Mouse (Mus musculus) v-Abl transformed pro-B cells (cell line): Measurements from ENCODE around the gene Galnt18.

ENCODE experiments used
- in situ Hi-C, 2 experiments: fragments of 400-800 bp; cut with MboI; formaldehyde crosslinking; loops; one replicate each; pipeline ENCODE4 v1.15.1; 2025; ENCODE audit not compliant: unreplicated experiment in 2 of 2

The Galnt18 gene

GRCm38 (mm10) chr7:111580547-111580946 lies 199.2 kb downstream of the Galnt18 start:
- in situ Hi-C loops, result no loop called here

DNA sequence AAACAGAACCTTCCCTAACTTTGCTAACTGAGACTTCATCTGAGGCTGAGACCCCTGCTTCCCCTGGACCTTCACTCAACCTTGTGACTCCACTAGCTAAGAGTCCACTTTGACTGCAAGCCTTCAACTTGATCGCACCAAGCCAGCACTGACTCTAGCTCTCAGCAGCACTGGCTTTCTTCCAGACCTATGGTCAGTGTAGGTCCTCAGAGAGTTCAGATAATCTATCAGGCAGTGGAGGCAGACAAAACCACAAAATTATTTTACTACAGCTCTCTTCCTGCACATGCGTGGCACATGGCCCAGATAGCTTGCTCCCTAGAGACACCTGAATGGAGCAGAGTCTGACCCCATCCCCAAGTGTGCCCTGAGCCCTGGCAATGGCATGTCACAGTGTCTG lies 204.7 kb downstream of the Galnt18 start:
- in situ Hi-C loops, result no loop called here

DNA sequence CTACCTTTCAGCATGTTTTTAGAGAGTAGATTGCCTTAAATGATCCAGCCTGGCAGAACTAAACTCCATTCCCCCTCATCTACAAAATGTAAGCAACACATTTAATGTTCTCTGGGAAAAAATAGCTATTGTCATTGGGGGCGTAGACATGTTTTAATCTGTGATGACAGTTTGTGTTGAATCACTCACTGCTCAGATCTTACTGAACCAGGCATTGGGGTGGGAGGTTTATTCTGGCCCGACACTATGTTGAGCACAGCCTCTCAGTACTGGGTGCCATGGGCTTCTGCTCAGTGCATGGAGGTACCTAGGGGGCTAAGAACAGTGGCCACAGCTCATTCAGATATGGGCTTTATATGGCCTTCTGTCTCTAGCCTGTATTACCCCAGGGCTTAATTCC lies 207.4 kb downstream of the Galnt18 start:
- in situ Hi-C loops, result no loop called here

DNA sequence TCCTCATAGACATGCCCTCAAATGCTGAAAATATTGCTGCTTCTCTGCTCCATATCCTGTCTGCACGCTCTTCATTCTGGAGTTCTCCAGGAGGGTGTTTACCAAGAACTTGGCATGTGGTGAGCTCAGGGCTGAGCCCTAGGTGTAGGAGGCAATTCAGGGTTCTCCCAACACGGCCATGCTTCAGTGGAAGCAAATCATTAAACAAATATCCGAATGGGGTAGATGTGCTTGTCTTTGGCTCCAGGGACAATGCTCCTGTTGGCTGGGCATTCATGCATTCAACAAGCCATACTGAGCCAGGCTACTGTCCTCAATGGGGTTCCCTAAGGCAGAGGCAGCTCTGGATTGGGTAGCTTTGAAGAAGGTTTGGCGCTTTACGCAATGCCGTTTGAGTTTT lies 212.9 kb downstream of the Galnt18 start:
- in situ Hi-C loops, result no loop called here

DNA sequence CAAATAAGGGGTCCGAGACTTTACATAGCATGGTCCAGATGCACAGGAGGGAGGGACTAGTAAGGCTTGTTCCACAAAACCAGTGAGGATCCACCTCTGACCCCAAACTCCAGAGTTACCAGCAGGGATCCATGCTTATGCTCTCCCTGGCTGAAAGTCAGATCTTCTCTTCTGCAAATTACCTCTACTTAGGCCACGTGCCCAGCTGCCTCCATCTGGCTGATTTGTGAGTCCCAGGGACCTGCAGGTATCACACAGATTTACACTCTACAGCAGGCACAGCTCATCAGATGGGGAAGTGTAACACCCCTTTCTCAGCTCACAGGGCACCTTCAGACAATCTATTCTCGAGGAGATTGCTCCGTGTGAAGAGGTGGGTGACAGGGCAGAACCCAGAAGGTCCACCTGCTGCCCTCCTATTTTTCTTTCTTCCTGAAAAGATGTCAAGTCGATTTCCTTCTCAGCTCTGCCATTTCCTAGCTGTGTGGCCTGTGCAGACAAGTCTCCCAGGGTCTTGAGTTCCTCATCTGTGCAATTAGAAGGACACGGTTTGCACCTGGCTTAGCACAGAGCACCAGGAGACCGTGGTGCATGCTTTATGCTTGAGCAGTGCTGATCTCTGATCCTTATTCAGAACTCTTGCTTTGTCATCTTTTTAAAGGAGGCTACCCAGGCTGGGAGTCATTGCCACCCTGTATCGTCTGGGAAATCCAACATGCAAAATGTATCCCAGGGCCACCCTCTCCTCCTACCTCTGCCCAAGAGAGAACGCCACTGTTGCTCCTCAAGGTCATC lies 216.3 kb downstream of the Galnt18 start:
- in situ Hi-C loops, result no loop called here

DNA sequence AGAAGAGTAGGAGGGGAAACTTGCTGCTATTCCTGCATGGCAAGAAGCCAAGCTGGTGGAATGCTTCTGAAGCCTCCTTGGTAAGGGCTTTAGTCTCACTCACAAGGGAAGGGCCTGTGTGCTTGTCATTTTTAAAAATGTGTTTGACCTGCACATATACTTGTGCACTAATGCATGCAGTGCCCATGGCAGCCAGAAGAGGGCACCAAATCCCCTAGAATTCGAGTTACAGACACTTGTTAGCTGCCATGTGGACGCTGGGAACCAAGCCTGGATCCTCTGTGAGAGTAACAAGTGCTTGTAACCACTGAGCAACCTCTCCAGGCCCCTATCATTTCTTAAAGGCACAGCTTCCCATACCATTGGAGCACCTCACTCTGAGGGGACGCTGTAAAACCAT lies 219.7 kb downstream of the Galnt18 start:
- in situ Hi-C loops, result no loop called here

DNA sequence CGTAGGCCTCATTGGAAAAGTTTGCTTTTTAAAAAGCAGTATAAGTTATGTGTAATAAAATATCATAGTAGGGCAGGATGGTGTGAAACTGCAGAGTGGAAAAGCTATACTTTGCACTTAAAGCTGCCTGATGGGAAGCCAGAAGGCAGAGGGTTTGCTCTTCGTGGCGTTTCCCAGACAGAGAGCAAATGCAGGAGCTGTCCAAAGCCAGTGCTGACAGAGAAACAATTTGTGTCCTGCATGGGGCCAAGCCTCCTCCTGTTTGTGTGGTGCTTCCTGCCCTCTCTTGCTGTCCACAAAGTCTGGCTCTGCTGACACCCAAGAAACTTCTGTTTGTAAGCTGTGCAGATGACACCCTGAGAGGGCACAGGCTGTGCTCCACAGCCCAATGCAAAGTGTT lies 220.8 kb downstream of the Galnt18 start:
- in situ Hi-C loops, result no loop called here

- in situ Hi-C loops, result no loop called here
Observed at GRCm38 (mm10) chr7:111550987-111551386, 228.8 kb downstream of the Galnt18 start.

DNA sequence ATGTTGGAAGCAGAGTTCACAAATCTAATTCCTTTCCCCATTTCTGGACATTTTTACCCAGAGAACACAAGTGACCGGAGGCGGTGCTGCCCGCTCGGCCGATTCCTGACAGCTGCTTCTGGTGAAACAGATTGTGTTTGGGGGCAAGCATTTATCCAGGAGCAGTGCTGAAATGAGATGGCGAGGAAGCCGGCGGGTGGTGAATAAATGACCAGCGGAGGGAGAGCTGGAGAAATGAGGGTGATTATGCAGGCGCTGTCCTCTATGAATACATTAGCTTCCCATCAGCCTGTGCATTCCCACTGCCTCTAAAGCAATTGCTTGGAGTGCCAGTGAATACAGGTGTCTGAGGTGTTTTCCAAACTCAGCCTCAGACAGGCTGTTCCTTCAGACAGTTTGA lies 232.7 kb downstream of the Galnt18 start:
- in situ Hi-C loops, result no loop called here

DNA sequence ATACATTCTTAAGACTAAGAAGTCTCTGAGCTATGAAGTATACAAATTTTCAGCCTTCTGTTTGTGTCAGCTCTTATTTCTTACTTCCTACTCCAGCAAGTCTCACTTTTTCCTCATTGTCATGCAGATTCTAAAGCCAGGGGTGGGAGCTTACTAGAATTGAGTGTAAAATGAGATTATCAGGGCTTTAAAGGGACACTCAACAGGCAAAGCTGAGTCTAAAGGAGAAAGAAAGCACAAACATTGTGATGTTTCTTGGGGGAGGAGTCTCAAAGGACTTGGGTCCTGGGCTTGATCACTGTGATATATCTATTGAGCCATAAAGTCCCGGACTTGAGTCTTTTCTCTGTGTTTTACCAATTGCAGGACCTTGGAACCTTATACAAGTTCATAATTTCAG lies 234.2 kb downstream of the Galnt18 start:
- in situ Hi-C loops, result no loop called here

- in situ Hi-C loops, result no loop called here
Observed at GRCm38 (mm10) chr7:111537946-111538345, 241.8 kb downstream of the Galnt18 start.

DNA sequence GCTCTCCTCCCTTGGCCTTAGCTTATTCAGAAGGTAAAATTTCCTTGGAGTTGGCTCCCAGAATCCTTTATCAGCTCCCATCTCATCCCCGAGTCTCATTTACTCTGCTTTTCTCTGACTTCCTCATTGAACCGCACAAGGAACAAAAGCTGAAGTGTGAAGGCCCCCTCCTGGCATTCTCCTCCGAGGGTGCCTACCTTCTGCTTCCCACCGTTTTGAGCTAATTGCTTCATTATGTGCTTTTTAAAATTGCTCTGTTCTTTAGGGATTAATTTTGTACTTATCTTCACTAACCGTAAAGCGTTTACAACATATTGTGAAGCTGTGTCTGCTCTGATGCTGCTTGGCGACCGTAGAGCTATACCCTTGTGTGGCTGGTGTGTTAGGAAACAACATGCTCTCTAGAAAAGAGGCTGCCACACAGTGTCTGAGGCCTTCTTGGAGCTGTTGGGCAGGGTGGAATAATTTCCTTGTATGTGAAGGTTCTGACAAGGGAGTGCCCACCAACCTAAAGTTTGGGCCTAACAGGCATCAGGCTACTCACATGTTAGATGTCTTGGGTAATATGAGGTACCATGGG lies 244.9 kb downstream of the Galnt18 start:
- in situ Hi-C loops, result no loop called here

- in situ Hi-C loops, result no loop called here
Observed at GRCm38 (mm10) chr7:111528961-111529643, 250.7 kb downstream of the Galnt18 start.

DNA sequence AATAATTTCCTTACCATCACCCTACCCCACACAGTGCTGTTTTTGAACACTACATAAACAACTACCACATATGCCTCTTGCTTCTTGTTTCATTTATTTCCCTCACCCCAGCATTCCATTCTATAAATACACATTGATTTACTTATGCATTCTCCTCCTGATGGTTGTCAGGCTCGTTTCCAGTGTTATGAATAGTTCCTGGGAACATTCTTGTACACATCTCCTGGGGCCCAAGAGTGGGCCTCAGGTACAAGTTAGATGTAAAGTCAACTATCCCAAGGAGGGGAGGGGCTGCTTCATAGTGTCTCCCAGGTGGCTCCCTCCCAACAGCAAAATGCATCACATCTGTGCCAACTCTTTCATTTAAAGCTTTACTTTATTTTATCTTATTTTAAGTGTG lies 251.3 kb downstream of the Galnt18 start:
- in situ Hi-C loops, result no loop called here

GRCm38 (mm10) chr7:111520881-111521280 lies 258.9 kb downstream of the Galnt18 start:
- in situ Hi-C loops, result no loop called here

- in situ Hi-C loops, result no loop called here
Observed at GRCm38 (mm10) chr7:111518581-111519242, 261.1 kb downstream of the Galnt18 start.

- in situ Hi-C loops, result no loop called here
Observed at GRCm38 (mm10) chr7:111516882-111517281, 262.9 kb downstream of the Galnt18 start.

DNA sequence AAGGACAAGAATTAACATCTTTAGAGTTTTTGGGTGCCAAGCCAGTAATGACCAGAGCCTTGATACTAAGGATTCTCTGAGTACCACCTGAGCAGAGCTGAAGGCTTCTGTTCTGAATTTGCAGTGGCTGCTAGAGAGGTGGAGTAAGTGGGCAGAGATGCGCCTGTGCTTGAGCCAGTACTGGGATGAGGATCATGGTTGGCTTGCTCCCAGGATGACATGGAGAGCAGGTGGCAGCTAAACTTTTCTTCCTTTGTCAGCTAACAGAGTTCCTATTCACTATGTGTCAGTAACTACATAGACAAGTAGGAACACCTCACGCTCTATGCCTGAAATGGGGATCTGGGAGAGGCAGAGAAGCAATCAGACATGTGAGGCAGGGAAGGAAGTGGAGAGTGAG lies 264.3 kb downstream of the Galnt18 start:
- in situ Hi-C loops, result no loop called here

DNA sequence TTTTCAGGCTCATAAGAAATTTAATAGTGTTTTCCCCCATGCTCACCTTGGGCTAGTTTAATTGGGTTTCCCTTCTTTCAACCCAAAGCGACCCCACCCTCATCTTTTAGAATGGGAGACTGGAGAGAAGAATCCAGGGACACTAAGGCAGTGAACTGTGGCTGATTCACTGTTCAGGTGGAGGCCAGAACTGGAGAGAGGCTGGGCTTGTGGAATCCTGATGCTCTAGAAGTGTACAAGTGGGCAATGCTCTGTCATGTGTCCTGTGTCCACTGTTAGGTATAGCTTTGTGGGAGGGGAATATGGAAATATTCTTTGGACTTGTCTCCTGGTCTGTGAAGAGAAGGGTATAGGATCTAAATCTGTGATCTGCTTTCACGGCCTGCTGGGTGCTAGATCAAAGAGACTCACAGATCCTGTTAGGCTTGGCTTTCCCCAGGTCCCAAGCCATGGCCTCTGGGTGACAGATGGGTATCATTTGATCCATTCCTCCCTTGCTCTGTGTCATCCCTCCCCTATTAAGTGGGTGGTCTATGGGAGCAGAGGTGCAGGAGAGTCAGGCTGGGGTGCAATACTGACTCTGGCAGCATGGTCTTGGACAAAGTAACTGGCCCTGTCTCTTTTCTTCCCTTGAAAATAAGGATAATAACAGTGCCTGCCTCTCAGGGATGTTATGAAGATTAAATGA lies 270.5 kb downstream of the Galnt18 start:
- in situ Hi-C loops, result no loop called here

GRCm38 (mm10) chr7:111500616-111501015 lies 279.2 kb downstream of the Galnt18 start:
- in situ Hi-C loops, result no loop called here
